Mouse (Mus musculus): ENCODE measurements around the gene Vps11.
"Not testable (repeated sequence)": the region's sequence is repeated elsewhere in the genome, so short reads cannot be mapped to it uniquely, and the experiment has no call there.

Gene Vps11

DNA sequence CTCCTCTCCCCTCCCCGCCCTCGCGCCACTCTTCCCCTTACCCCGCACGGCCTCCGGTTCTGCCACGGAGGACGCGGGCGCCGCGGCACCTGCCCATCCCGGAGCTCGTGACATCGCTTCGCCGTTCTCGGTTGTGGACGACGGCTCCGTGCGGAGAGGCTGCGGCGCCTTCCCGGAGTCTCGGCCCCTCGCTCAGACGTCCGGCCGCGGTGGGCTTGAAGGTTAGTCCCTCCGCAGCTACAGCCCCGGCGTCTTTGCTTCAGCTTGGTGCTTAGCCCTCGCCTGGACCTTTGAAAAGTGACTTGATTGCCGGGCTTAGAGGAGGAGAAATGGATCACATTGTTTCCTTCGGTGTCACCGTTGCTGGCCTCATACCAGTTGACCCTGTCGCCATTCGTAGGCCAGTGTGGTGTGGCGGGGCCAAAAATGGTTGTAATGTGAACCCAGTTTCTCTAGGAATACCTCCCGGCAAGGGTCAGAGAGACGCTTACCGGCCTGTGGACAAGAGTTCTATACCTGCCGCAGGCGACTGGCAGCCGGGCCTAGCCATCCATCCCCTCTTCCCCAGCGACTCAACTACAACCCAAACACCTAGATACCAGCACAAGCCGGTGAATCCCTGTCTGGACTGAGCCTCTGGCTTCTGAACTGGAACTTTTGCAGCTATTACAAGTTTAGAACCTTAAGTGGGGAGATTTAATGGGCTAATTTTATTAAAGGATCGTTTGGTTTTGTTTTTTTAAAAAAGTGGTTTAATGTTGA is 26.0 kb downstream of the Vps11 start:
- DNase-seq (ENCODE audit: low read depth, low spot score), result no peak

DNA sequence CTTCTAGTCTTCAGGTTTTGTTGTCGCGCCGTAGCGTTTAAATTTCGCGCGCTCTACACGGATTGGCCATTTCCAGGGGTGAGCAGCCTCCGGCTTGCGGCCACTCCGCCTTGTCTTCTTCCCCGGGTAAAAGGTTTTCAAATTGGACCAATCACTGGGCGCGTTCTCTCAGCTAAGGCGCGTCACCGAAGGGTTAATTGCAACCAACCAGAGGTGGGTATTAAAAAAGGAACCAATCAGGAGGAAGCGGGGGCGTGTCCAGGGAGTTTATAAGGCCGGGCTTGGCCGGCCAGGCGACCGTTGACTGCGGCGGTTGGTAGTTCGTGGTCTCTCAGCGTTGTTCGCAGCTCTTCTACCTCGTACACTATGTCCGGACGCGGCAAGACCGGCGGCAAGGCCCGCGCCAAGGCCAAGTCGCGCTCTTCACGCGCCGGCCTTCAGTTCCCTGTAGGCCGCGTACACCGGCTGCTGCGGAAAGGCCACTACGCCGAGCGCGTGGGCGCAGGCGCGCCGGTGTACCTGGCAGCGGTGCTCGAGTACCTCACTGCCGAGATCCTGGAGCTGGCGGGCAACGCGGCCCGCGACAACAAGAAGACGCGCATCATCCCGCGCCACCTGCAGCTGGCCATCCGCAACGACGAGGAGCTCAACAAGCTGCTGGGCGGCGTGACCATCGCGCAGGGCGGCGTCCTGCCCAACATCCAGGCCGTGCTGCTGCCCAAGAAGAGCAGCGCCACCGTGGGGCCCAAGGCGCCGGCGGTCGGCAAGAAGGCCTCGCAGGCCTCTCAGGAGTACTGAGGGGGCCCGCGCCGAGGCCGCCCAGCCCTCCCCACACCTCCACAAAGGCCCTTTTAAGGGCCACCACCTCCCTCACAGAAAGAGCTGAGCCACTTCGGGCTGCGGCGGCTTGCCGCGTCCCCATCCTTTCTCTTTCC is 26.8 kb downstream of the Vps11 start, which contains the start of gene H2afx:
TSS of gene H2afx (plus strand) at position 299 of the 935 bp plus-strand sequence.
- peak; percentile 100 for DNase-seq (ENCODE audit: low read depth, low spot score)

DNA sequence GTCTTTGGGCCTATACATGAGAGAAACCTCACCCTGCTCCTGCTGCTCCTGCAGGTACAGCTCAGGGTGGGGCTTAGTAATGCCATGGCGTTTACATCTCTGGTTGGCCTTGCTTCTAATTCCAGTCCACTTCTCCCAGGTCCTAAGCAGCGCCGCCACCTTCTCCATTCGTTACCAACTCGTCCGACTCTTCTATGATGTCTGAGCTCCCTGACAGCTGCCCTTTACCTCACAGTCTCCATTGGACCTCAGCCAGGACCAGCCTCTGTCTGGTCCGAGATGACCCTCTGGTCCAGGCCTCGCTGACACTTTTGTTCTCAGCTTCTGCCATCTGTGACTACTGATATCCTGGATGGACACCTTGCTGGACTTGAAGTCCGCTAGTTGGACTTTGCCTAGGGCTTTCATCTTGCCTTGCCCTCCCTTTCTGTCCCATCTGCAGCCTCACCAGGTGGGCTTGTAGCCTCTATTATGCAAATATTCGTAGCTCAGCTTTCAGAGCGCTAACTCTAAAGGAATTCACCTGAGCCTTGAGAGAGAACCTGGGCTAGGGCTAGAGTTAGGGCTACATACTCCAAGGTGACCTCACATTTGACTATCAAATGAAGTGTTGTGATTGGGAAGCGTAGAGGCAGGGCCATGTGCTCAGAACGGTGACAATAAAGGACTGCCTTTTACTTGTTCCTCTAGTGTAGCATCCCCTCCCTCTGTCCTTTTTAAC is 28.4 kb downstream of the Vps11 start:
- DNase-seq (ENCODE audit: low read depth, low spot score), result no peak

DNA sequence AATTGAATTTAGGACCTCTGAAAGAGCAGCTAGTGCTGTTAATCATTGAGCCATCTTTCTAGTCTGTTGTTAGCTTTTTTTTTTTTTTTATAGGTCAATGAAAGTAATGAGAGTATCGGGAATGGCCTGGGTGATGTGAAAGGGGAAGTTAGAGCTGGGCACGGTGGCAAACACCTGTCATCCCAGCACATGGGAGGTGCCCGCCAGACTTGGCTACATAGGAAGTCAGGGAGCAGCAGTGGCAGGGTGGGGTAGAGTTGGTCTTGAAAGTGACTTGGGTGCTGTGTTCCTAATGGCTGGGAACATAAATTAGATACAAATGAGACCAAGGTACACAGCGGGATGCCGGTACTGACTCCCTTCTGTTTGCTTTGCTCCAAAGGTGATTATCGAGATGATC is 30.7 kb downstream of the Vps11 start:
- DNase-seq (ENCODE audit: low read depth, low spot score), result no peak

DNA sequence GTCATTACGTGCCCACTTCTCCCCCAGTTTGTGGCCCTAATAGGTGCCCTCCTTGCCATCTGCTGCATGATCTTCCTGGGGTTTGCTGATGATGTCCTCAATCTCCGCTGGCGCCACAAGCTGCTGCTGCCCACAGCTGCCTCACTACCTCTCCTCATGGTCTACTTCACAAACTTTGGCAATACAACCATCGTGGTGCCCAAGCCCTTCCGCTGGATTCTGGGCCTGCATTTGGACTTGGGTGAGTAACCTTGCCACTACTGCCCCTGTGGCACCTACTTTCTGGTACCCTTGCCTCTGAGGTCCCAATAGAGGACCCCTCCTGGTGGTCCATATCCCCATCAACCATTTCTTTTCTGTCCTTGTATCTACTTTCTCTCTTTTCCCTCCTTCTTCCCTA is 33.5 kb downstream of the Vps11 start:
- DNase-seq (ENCODE audit: low read depth, low spot score), result no peak

DNA sequence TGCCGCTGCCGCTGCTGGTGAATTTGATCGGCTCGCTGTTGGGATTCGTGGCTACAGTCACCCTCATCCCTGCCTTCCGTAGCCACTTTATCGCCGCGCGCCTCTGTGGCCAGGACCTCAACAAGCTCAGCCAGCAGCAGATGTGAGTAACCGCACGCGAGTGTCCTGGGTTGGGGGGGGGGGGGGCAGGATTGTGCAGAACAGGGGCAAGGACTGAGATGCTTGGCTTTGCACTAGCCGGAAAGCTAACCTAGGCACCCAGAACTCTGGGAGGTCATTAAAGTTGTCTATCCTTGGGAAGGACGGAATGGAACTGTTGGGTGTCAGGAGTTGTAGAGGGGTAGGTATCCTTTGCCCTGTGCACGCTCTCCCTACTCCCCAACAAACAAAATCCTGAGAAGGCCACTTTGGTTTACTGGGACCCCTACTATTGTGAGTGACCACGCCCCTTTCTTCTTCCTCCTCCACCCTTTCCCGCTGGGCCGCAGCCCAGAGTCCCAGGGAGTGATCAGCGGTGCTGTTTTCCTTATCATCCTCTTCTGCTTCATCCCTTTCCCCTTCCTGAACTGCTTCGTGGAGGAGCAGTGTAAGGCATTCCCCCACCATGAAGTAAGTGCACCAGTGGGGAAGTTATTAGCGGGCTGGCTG is 34.3 kb downstream of the Vps11 start:
- DNase-seq (ENCODE audit: low read depth, low spot score), result no peak

DNA sequence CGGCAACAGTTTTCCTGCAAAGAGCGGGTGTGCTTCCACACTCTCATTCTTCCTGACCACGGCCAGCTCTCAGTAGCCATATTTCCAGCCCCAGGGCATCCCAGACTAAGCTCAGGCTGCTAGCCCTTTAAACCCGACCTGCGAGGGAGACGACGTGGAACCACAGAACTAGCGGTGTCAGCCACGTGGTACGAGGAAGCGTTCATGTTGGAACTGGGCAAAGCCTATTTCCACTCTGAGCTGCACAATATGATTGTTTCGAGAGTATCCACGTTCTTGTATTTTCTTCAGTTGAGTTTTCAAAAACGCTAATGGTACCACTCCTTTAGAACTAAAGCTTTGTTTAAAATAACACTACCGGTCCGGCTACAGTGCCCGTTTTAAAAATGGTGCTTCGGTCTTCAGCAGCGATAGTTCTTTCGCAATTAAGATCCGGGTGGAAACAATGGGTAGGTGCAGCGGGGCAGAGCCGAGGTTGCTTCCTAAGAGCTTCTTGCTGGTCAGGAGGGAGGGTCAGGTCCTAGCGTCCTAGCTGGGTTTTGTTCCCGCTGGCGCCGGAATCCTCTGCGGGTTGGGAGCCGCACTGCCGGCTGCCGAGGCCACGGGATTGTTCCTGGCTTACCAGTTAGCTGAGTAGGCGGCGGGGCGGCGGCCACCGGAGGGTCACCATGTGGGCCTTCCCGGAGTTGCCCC is 35.0 kb downstream of the Vps11 start:
- peak; percentile 96 for DNase-seq (ENCODE audit: low read depth, low spot score)

DNA sequence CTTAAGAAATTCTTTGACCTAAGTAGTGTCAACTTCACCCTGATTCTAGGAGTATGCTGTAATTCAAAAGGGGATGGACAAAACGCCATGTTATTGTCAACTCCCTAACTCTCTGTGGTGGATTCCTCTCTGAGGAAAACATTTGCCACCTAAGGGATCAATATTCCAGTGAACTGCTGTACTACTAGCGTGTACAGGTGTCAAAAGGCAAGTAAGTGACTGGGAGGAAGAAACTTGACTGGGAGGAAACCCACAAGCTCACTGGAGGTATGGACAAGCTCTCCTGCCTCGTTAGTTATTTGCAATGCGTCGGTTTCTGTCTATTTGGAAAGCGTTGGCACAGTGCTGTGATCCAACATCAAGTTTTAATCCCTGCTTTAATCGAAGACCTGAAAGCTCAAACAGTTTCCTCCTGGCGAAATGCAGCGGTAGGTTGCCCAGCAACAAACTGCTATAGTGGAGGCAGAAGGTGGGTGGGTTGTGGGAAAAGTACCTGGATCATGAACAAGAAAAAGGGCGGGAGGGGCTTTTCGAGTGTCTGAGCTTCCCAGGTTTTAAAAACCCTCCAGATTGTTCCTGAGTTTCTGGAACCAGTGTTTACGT is 35.6 kb downstream of the Vps11 start, which contains the start of gene Dpagt1:
TSS of gene Dpagt1 (plus strand) at position 252 of the 603 bp plus-strand sequence.
- peak; percentile 83 for DNase-seq (ENCODE audit: low read depth, low spot score)

DNA sequence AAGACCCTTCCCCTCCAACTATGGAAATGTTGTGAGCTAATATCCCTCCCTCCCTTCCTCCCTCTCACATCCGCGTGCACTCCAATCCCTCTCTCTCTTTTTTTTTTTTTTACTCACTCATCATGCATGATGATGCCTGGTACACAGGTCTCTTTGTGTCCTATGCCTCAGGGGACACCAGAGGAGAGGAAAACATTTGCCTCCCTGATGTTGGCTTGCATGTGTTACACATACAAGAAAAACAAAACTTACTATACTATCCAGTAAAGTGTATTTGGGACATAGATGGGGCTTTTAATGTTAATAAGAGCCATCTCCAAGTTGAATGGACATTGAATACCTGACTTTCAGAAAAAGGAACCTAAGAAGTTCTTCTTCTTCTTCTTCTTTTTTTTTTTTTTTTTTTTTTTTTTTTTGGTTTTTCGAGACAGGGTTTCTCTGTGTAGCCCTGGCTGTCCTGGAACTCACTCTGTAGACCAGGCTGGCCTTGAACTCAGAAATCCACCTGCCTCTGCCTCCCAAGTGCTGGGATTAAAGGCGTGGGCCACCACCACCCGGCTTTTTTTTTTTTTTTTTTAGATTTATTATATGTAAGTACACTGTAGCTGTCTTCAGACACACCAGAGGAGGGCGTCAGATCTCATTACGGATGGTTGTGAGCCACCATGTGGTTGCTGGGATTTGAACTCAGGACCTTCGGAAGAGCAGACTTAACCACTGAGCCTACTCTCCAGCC is 36.3 kb downstream of the Vps11 start:
- not testable (repeated sequence) for DNase-seq (ENCODE audit: low read depth, low spot score)

DNA sequence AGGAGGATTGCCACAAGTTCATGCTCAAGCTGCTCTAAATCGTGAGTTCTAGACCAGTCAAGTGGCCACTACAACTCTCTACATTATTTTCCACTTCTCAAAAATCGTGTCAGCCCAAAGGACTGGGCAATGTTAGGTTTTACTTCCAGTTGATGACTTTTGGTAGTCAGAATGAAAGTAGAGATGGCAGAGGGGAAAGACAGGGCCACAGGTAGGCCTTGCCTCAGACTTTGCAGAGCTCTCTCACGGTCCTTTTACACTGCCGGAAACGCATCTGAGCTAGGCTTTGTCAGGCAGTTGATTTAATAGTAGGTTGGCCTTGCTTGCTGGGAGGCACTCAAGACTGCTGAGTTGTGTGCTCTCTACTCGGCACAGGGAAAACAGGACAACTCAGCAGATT is 37.3 kb downstream of the Vps11 start:
- DNase-seq (ENCODE audit: low read depth, low spot score), result no peak

DNA sequence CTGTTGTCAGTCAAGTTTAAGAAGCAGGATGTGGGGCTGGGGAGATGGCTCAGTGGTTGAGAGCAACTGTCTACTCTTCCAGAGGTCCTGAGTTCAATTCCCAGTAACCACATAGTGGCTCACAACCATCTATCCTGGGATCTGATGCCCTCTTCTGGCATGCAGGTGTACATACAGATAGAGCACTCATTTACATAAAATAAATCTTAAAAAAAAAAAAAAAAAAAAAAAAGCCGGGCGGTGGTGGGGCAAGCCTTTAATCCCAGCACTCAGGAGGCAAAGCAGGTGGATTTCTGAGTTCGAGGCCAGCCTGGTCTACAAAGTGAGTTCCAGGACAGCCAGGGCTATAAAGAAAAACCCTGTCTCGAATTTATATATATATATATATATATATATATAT is 37.8 kb downstream of the Vps11 start:
- DNase-seq (ENCODE audit: low read depth, low spot score), result not testable (repeated sequence)

DNA sequence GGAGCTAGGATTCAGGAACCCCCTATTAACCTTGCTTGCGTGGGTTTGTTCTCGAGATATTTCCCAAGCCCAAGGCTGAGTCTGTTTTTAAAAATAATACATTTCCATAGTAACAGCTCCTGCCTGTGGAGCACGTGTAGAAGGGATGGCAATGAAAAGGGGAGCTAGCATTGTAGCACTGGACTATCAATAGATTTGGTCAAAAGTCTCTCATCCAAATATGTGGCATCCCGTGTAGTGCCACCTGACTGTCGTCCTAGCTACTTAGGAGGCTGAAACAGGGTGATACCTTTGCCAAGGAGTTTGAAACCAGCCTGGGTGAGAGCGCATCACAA is 40.7 kb downstream of the Vps11 start:
- peak; percentile 80 for DNase-seq (ENCODE audit: low read depth, low spot score)

DNA sequence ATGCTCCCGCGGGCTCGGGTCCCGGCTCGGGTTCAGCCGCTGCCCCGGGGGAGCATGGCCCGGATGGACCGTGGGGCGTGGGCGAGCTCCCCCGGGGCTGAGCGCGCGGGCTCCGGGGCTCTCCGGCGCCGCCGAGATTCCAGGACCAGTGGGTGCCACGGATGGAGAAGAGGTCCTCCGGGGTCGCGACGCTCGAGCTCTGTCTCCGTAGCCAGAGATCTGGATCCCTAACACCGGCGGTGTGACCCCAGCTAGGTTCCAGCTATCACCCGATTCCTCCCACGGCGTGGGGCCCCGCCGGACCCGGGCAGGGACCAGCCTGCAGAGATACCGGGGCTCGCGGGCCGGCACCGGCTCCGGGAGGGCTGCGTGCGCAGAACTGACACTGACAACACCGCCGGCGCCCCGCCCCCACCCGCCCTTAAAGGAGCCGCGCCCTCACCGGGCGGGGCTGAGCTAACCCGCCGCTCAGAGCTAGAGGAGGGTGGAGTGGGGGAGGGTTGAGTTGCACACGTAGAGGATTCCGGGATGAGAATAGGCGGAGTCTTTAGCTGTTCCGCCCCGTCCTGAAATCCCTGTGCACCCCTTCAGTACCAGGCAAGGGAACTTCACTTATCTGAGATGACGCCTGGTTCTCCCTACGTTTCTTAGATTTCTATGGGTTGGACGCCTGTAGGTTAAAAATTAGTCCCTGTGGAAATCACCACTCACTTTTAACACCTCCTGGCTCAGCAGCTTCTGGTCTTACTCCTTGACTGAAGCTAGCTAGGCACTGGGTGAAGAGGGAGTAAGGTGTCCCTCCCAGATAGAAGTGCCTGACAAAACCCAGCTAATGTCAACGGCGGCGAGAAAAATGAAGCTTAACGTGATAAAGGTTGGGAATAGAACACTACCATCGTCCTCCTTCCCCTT is 41.3 kb downstream of the Vps11 start, which contains the start of gene C2cd2l:
TSS of gene C2cd2l (minus strand) at position 399 of the 912 bp plus-strand sequence.
- peak; percentile 98 for DNase-seq (ENCODE audit: low read depth, low spot score)

DNA sequence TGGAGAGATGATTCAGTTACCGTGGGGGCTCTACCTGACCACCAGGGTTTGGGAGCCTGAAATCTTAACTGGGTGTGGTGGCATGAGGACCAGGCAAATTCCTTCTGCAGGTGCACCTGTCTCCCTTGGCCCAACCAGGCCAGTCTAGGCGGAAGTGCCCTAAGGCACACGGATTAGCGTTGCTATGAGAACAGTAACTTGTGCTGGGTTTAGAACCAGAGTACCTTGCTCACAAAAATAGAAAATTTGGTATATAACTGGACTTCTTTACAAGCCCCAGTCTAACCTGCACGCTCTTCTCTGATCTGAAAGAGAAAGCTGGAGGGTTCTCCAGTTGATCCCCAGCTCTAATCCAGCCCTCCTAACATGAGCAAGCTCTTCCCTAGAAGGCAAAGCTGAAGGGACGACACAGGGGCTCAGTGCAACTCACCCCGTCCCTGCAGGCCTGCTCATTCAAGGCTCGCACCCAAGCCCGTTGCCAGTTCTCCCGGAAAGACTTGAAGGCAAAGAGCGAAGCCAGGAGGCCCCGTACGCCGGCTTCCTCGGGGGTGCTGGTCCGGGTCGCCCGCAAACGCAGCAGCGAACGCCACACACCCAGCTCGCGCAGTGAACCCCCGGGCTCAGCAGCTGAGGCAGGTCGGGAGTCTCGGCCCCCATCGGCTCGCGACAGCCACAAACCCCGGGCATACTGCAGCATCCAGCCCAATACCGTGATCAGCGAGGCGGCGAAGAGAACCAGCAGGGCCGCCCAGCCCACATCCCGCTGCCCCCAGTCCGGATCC is 42.2 kb downstream of the Vps11 start:
- no peak for DNase-seq (ENCODE audit: low read depth, low spot score)

DNA sequence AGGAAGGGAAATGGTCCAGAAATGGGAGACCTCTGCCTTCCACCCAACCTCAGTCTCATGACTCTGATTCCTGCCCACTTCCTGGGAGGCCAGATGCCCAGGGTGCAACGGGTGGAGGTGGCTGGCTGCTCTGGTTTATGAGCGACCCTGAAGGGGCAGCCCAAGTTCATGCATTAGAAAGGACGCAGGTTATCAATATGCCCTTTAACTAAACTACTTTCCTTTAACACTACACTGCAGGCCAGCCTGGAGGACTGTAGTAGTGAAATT is 42.7 kb downstream of the Vps11 start:
- DNase-seq (ENCODE audit: low read depth, low spot score), result no peak

DNA sequence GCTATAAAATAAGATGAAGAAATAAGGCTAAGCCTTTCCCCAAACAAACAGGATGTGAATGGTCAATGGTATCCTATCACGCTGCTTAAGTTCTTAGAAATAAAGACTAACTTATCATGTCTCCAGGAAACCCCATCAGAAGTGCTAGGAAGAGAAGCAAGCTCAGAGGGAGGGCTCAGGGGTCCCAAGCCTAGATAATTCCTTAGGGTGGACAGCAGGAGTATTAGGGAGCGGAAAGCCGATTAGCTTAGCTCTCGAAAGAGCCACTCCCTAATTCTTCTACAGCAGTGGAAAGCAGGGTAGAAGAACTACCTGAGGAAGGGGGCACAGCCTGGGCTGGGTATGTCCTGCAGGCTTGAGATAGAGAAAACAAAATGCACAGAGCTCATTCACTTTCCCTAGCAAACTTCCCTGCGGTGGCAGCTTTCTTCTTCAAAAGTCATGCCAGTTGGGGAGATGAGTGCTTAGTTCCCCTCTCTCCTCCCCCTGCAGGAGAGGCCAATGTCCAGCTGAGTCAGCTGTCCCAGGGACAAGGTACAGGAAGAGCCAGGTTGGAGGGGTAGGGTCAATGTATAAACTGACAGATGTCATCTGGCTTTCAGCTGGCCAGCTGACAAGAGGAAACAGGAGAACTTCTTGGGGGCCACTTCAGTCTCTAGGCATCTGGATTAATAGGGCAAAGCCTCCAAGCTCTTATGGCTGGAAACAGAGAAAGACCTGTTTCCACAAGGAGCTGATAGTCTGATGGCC is 43.2 kb downstream of the Vps11 start:
- DNase-seq (ENCODE audit: low read depth, low spot score), result no peak

DNA sequence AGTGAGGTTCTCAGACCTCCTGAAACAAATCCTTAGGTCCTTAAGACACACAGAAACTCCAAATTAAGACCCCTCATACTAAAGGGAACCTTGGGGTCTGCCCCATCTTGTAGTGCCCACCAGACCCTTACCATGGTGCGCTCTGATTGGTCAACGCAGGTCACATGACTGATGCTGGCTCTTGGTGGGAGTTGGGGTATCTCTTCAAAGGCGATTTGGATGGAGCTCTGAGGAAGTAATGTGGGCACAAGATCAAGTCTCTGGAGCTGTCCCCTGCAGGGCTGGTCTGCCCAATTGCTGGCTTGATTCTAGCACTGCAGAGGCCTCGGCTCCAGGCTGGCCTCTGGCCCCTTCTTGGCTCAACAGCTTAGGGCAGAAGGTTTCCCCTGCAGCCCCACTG is 44.0 kb downstream of the Vps11 start:
- DNase-seq (ENCODE audit: low read depth, low spot score), result no peak

All from telencephalon, adult 2 months (tissue).